Mouse (Mus musculus) left cerebral cortex, postnatal 25 days (tissue): ENCODE data around the gene Dok4. TPM values are rescaled to one million over a fixed set of nuclear protein-coding genes. Genes with fewer than 3 reads are reported as not detected.

Source experiments
- DNase-seq, 2 experiments: peaks; one replicate each; pipeline ENCODE4 v3.0.0; 2022; ENCODE audit warnings: low spot score in 2 of 2, mixed read lengths in 1 of 2
- intact Hi-C: fragments of 180-260 bp; cut with DNase I; formaldehyde crosslinking; loops from one replicate; pipeline ENCODE4 v1.15.1; 2025
- total RNA-seq, 2 experiments: library from RNA; stranded (reverse); gene quantifications; 2 replicates each; pipeline ENCODE4 v1.2.3; 2021

Gene Dok4
- total RNA-seq, 2 experiments from 2014 or later, result 23.2 to 25.6 TPM

DNA sequence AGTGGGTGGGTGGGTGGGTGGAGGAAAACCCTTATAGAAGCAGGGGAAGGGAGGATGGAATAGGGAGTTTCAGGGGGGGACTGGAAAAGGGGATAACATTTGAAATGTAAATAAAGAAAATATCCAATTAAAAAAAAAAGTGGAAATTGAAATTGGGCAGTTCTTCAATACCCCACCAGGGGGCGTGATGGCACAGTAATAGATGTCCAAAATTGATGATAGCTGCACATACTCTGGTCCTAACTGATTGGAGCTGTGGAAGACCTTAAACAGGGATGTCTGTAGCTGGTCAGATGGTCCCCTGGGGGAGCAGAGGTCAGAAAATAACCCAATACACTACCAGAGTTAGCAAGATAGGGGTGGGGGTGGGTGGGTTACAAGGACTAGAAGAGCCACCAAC lies 61.6 kb downstream of the Dok4 start:
- intact Hi-C loops, result no loop called here
- no peak for DNase-seq

Other genes starting within 250 kb of the Dok4 start
- 100 to 1,000 TPM; 157 to 158 TPM for gene Arl2bp, start 209.7 kb downstream of the Dok4 start, total RNA-seq
- 10 to 100 TPM; 37.5 to 40.2 TPM for gene Pllp, start 180.1 kb downstream of the Dok4 start, total RNA-seq
- under 1 TPM in 1 of 2 experiments, not detected in 1; 0.21 TPM for gene Ccl22, start 130.7 kb downstream of the Dok4 start, total RNA-seq
- gene Cx3cl1, start 104.3 kb downstream of the Dok4 start, total RNA-seq, result 100 to 1,000 TPM; 749 to 762 TPM
- 1 to 10 TPM; 8.6 to 9.3 TPM for gene Ccl17, start 65.9 kb downstream of the Dok4 start, total RNA-seq
- gene Coq9, start 38.0 kb downstream of the Dok4 start, total RNA-seq, result 10 to 100 TPM; 82.4 to 94.4 TPM
- 10 to 100 TPM; 67.9 to 74.1 TPM for gene Ciapin1, start 38.0 kb downstream of the Dok4 start, total RNA-seq
- 10 to 100 TPM; 67.4 to 76.6 TPM for gene Polr2c, start 18.9 kb downstream of the Dok4 start, total RNA-seq
- 1 to 10 TPM; 1.5 to 1.7 TPM for gene Ccdc102a, start 41.8 kb upstream of the Dok4 start, total RNA-seq
- not detected for gene Adgrg5, start 47.4 kb upstream of the Dok4 start, total RNA-seq
- gene Adgrg1, start 98.4 kb upstream of the Dok4 start, total RNA-seq, result 10 to 100 TPM; 67.2 to 94.5 TPM
- gene Adgrg3, start 141.4 kb upstream of the Dok4 start, total RNA-seq, result under 1 TPM; 0.14 to 0.18 TPM
- gene Drc7, start 178.8 kb upstream of the Dok4 start, total RNA-seq, result 1 to 10 TPM; 1.0 to 1.4 TPM
- 10 to 100 TPM; 47.0 to 47.5 TPM for gene Katnb1, start 204.9 kb upstream of the Dok4 start, total RNA-seq